Mouse (Mus musculus): ENCODE data around the gene Olfr94.
A peak's percentile ranks its signal among the peaks of the same experiment; 100 is the strongest.
"Not testable (repeated sequence)": the region's sequence is repeated elsewhere in the genome, so short reads cannot be mapped to it uniquely, and the experiment has no call there.

The Olfr94 gene

GRCm38 (mm10) chr17:37200894-37201293, at the start of gene Olfr94:
Gene Olfr94 (minus strand): TSS chr17:37200994.
- no peak for DNase-seq (ENCODE audit: low spot score in 2 of 2)

GRCm38 (mm10) chr17:37250544-37250943, 49.8 kb upstream of the Olfr94 start:
- no peak for DNase-seq (ENCODE audit: low spot score in 2 of 2)

- DNase-seq (ENCODE audit: low spot score in 2 of 2): no peak
Measured at GRCm38 (mm10) chr17:37249460-37249859, 48.7 kb upstream of the Olfr94 start.

GRCm38 (mm10) chr17:37246715-37247114, 45.9 kb upstream of the Olfr94 start:
- peak; percentile 38 to 58 for DNase-seq (ENCODE audit: low spot score in 2 of 2)

GRCm38 (mm10) chr17:37242198-37242597, 41.4 kb upstream of the Olfr94 start:
- no peak for DNase-seq (ENCODE audit: low spot score in 2 of 2)

GRCm38 (mm10) chr17:37237230-37237629, 36.4 kb upstream of the Olfr94 start, which contains the start of gene Olfr97:
Gene Olfr97 (minus strand): TSS chr17:37237330.
- not testable (repeated sequence) for DNase-seq (ENCODE audit: low spot score in 2 of 2)

GRCm38 (mm10) chr17:37221879-37222278, 21.1 kb upstream of the Olfr94 start:
- DNase-seq (ENCODE audit: low spot score in 2 of 2): no peak

GRCm38 (mm10) chr17:37219846-37220245, 19.1 kb upstream of the Olfr94 start, which contains the start of gene Olfr96:
Gene Olfr96 (plus strand): TSS chr17:37220146.
- no peak for DNase-seq (ENCODE audit: low spot score in 2 of 2)

- DNase-seq (ENCODE audit: low spot score in 2 of 2): no peak
Measured at GRCm38 (mm10) chr17:37218486-37218885, 17.7 kb upstream of the Olfr94 start.

- DNase-seq (ENCODE audit: low spot score in 2 of 2): no peak
Measured at GRCm38 (mm10) chr17:37213018-37213417, 12.2 kb upstream of the Olfr94 start, which contains the start of gene Olfr95. Gene Olfr95 (minus strand): TSS chr17:37213118.

- peak; percentile 35 to 40 for DNase-seq (ENCODE audit: low spot score in 2 of 2)
Measured at GRCm38 (mm10) chr17:37210884-37211768, 10.3 kb upstream of the Olfr94 start.

- DNase-seq (ENCODE audit: low spot score in 2 of 2): no peak
Measured at GRCm38 (mm10) chr17:37203917-37204236, 3.1 kb upstream of the Olfr94 start.

GRCm38 (mm10) chr17:37203206-37203916, 2.6 kb upstream of the Olfr94 start:
- DNase-seq (ENCODE audit: low spot score in 2 of 2): peak; percentile 89 to 91

GRCm38 (mm10) chr17:37196845-37197724, 3.7 kb downstream of the Olfr94 start:
- peak; percentile 37 to 49 for DNase-seq (ENCODE audit: low spot score in 2 of 2)

GRCm38 (mm10) chr17:37194782-37195181, 6.0 kb downstream of the Olfr94 start:
- no peak for DNase-seq (ENCODE audit: low spot score in 2 of 2)

GRCm38 (mm10) chr17:37193656-37194055, 7.1 kb downstream of the Olfr94 start, which contains the start of gene Ubd:
Gene Ubd (plus strand): TSS chr17:37193892.
- DNase-seq (ENCODE audit: low spot score in 2 of 2): no peak

GRCm38 (mm10) chr17:37193032-37193431, 7.8 kb downstream of the Olfr94 start:
- no peak for DNase-seq (ENCODE audit: low spot score in 2 of 2)

GRCm38 (mm10) chr17:37190711-37191110, 10.1 kb downstream of the Olfr94 start:
- peak; percentile 38 to 46 for DNase-seq (ENCODE audit: low spot score in 2 of 2)

GRCm38 (mm10) chr17:37185474-37185873, 15.3 kb downstream of the Olfr94 start:
- no peak for DNase-seq (ENCODE audit: low spot score in 2 of 2)

GRCm38 (mm10) chr17:37161394-37161793, 39.4 kb downstream of the Olfr94 start, which contains the start of gene Olfr93:
Gene Olfr93 (minus strand): TSS chr17:37161494.
- DNase-seq (ENCODE audit: low spot score in 2 of 2): no peak

Measured in right cerebral cortex, postnatal 10 days (tissue).